Mouse (Mus musculus): ENCODE measurements around the gene Cd69. TPM values are rescaled to one million over a fixed set of nuclear protein-coding genes. Genes with fewer than 3 reads are reported as not detected.
A peak's percentile ranks its signal among the peaks of the same experiment; 100 is the strongest.

The Cd69 gene
- total and polyA plus RNA-seq, 3 experiments, result not detected

GRCm38 (mm10) chr6:129248243-129248642, 27.0 kb downstream of the Cd69 start:
- Histone ChIP-seq H3K4me3 (ENCODE audit: control insufficient read depth in 1 of 2, insufficient read depth in 1 of 2, low read depth in 2 of 2, low read length in 2 of 2) (no peak overlapping the region), H3K36me3 (ENCODE audit: control insufficient read depth in 1 of 2, insufficient read depth in 2 of 2, low read length in 2 of 2) (peaks cover 0 to 2% of the 10 kb centered on the region in 2 experiments; a peak in 2 of 4 replicates), H3K4me1 (ENCODE audit: control insufficient read depth in 1 of 2, insufficient read depth in 2 of 2, low read length in 2 of 2) (no peaks in the 10 kb centered on the region), H3K27ac (ENCODE audit: control insufficient read depth, low read depth, low read length) (no peak overlapping the region), H3K79me2 (ENCODE audit: control insufficient read depth, insufficient read depth, low read length, poor library complexity) (no peaks in the 10 kb centered on the region), H3K27me3 (ENCODE audit: control insufficient read depth in 1 of 2, insufficient read depth in 2 of 2, low read length in 2 of 2) (no peaks in the 10 kb centered on the region), H3K9ac (ENCODE audit: control insufficient read depth, low read depth, low read length, poor library complexity, severe bottlenecking) (no peak overlapping the region), H3K9me3 (replicated peaks; ENCODE audit: insufficient read depth, low read length) (no peaks in the 10 kb centered on the region)
- peak; percentile 73 for DNase-seq (ENCODE audit: low read depth, low spot score)
- peak; percentile 18 to 76 (median 58); a peak in 4 of 6 replicates for TF ChIP-seq CTCF (IDR thresholded peaks at IDR 0.05 in 2 of 3, conservative IDR thresholded peaks at IDR 0.05 in 1 of 3; ENCODE audit: control insufficient read depth in 1 of 3, insufficient read depth in 1 of 3, low read depth in 2 of 3, low read length in 3 of 3, poor library complexity in 1 of 3, severe bottlenecking in 1 of 3)
- TF ChIP-seq USF2 (IDR thresholded peaks at IDR 0.05; ENCODE audit: borderline replicate concordance in 1 of 2, insufficient read depth in 1 of 2, low read depth in 1 of 2, low read length in 2 of 2), result no peak
- TF ChIP-seq RAD21 (IDR thresholded peaks at IDR 0.05; ENCODE audit: low read depth, low read length), result peak; percentile 69
- TF ChIP-seq ELF1 (IDR thresholded peaks at IDR 0.05; ENCODE audit: low read depth, low read length), result no peak
- TF ChIP-seq SIN3A (IDR thresholded peaks at IDR 0.05; ENCODE audit: low read length), result 0 out of 2 replicates have a peak, but pooled peaks have one; percentile 24
- TF ChIP-seq MAX (IDR thresholded peaks at IDR 0.05; ENCODE audit: low read length), result no peak
- TF ChIP-seq ZKSCAN1 (IDR thresholded peaks at IDR 0.05; ENCODE audit: low read depth, low read length), result no peak
- TF ChIP-seq MAZ (IDR thresholded peaks at IDR 0.05; ENCODE audit: low read depth, low read length), result no peak
- TF ChIP-seq TBP (IDR thresholded peaks at IDR 0.05; ENCODE audit: low read depth, low read length), result no peak
- peak; percentile 85 for TF ChIP-seq SMC3 (IDR thresholded peaks at IDR 0.05; ENCODE audit: low read depth, low read length)
- TF ChIP-seq ZNF384 (IDR thresholded peaks at IDR 0.05; ENCODE audit: low read depth, low read length), result no peak; the same call in none of the 2 replicates
- peak; percentile 57 for TF ChIP-seq USF1 (IDR thresholded peaks at IDR 0.05; ENCODE audit: low read depth, low read length)
- TF ChIP-seq KAT2A (conservative IDR thresholded peaks at IDR 0.05; ENCODE audit: low read depth, low read length), result no peak
- TF ChIP-seq ZC3H11A (IDR thresholded peaks at IDR 0.05; ENCODE audit: low read depth, low read length), result peak; percentile 54
- TF ChIP-seq ZMIZ1 (IDR thresholded peaks at IDR 0.05; ENCODE audit: low read depth, low read length), result no peak

GRCm38 (mm10) chr6:129246992-129247391, 28.2 kb downstream of the Cd69 start:
- H3K9ac ChIP-seq (ENCODE audit: control insufficient read depth, low read depth, low read length, poor library complexity, severe bottlenecking), result no peak overlapping the region
- H3K36me3 ChIP-seq (ENCODE audit: control insufficient read depth in 1 of 2, insufficient read depth in 2 of 2, low read length in 2 of 2), result peaks cover 0 to 2% of the 10 kb centered on the region in 2 experiments; a peak in 2 of 4 replicates
- H3K79me2 ChIP-seq (ENCODE audit: control insufficient read depth, insufficient read depth, low read length, poor library complexity), result no peaks in the 10 kb centered on the region
- H3K4me1 ChIP-seq (ENCODE audit: control insufficient read depth in 1 of 2, insufficient read depth in 2 of 2, low read length in 2 of 2), result no peaks in the 10 kb centered on the region
- no peaks in the 10 kb centered on the region for H3K9me3 ChIP-seq (replicated peaks; ENCODE audit: insufficient read depth, low read length)
- TF ChIP-seq E2F4 (IDR thresholded peaks at IDR 0.05; ENCODE audit: borderline replicate concordance, low read depth, low read length) (no peak), RAD21 (IDR thresholded peaks at IDR 0.05; ENCODE audit: low read depth, low read length) (no peak)
- H3K27ac ChIP-seq (ENCODE audit: control insufficient read depth, low read depth, low read length), result no peak overlapping the region
- no peak for DNase-seq (ENCODE audit: low read depth, low spot score)
- no peak overlapping the region for H3K4me3 ChIP-seq (ENCODE audit: control insufficient read depth in 1 of 2, insufficient read depth in 1 of 2, low read depth in 2 of 2, low read length in 2 of 2)
- H3K27me3 ChIP-seq (ENCODE audit: control insufficient read depth in 1 of 2, insufficient read depth in 2 of 2, low read length in 2 of 2), result no peaks in the 10 kb centered on the region
